ENCODE assay signal across 8 mouse cellular contexts in genomic region chr7:28810107-28811066, GRCm38 (mm10). TPM values are rescaled to one million over a fixed set of nuclear protein-coding genes. Genes with fewer than 3 reads are reported as not detected.
DNase-seq lines count a peak whose midpoint lies in the region; ATAC-seq lines count a peak whose summit lies in the region.

No protein-coding gene starts in this region.

- peaks cover 35% of the 10 kb centered on the region for H3K36me3 ChIP-seq in hindbrain, embryonic 14.5 days (replicated peaks; ENCODE audit: control insufficient read depth, insufficient read depth)

- peak; percentile 94 for ATAC-seq in hindbrain, embryonic 14.5 days (ENCODE audit: low FRiP score)

- peak overlapping the region; percentile 93 for H3K4me2 ChIP-seq in hindbrain, embryonic 14.5 days (replicated peaks)

- under 1% methylated on average over 70 of the region's 70 CpGs for WGBS in hindbrain, embryonic 14.5 days

- H3K27me3 ChIP-seq in hindbrain, embryonic 14.5 days (ENCODE audit: control insufficient read depth, insufficient read depth, low read length): no peaks in the 10 kb centered on the region

- peak; percentile 100 for DNase-seq in R1 (ENCODE audit: low read depth, low spot score)
- peak; percentile 99 for DNase-seq in cerebellum, postnatal 25 days
- DNase-seq in frontal cortex, postnatal 25 days (ENCODE audit: low spot score in 2 of 2): peak; percentile 96
- peak; percentile 99 for DNase-seq in hindbrain, embryonic 14.5 days (ENCODE audit: low spot score)
- peak; percentile 100 for DNase-seq in left cerebral cortex, adult 11 months (ENCODE audit: low spot score)
- peak; percentile 98 to 99 for DNase-seq in lung, postnatal 4 days
- peak; percentile 98 for DNase-seq in retina, postnatal 7 days (ENCODE audit: low read depth, low spot score)
- peak; percentile 98 for DNase-seq in urinary bladder, adult 2 months (ENCODE audit: low spot score)

- H3K9ac ChIP-seq in hindbrain, embryonic 14.5 days: peak overlapping the region; percentile 87

- H3K9me3 ChIP-seq in hindbrain, embryonic 14.5 days (ENCODE audit: control insufficient read depth, low read length): no peaks in the 10 kb centered on the region

- peak overlapping the region; percentile 97 for H3K27ac ChIP-seq in hindbrain, embryonic 14.5 days

- H3K4me1 ChIP-seq in hindbrain, embryonic 14.5 days (replicated peaks; ENCODE audit: control insufficient read depth, insufficient read depth, low read length): peaks cover 21% of the 10 kb centered on the region

- H3K4me3 ChIP-seq in hindbrain, embryonic 14.5 days (replicated peaks; ENCODE audit: low read length): peak overlapping the region; percentile 80

RNA-seq across cellular contexts. Expression of gene Hnrnpl, which starts 2.0 kb away (rescaled TPM):
- 142 and 150 TPM in 2 replicates for polyA plus RNA-seq in hindbrain, embryonic 14.5 days (2014; fragmentation: Nextera tagmentation; extraction: Ambion mirVana)
- polyA plus RNA-seq in urinary bladder, adult 2 months (2012; rRNA removed): 325 and 346 TPM in 2 replicates

RNA-seq across cellular contexts. Expression of gene Ech1, which starts 14.6 kb away (rescaled TPM):
- polyA plus RNA-seq in hindbrain, embryonic 14.5 days (2014; fragmentation: Nextera tagmentation; extraction: Ambion mirVana): 92.6 and 99.0 TPM in 2 replicates
- polyA plus RNA-seq in urinary bladder, adult 2 months (2012; rRNA removed): 246 and 303 TPM in 2 replicates

RNA-seq across cellular contexts. Expression of gene Rinl, which starts 21.6 kb away (rescaled TPM):
- polyA plus RNA-seq in hindbrain, embryonic 14.5 days (2014; fragmentation: Nextera tagmentation; extraction: Ambion mirVana): 1.4 and 2.7 TPM in 2 replicates
- polyA plus RNA-seq in urinary bladder, adult 2 months (2012; rRNA removed): 2.6 and 4.1 TPM in 2 replicates

RNA-seq across cellular contexts. Expression of gene Lgals4, which starts 23.3 kb away (rescaled TPM):
- 2.8 and 3.2 TPM in 2 replicates for polyA plus RNA-seq in hindbrain, embryonic 14.5 days (2014; fragmentation: Nextera tagmentation; extraction: Ambion mirVana)
- 29.4 and 39.9 TPM in 2 replicates for polyA plus RNA-seq in urinary bladder, adult 2 months (2012; rRNA removed)

RNA-seq across cellular contexts. Expression of gene Nfkbib, which starts 43.1 kb away (rescaled TPM):
- polyA plus RNA-seq in hindbrain, embryonic 14.5 days (2014; fragmentation: Nextera tagmentation; extraction: Ambion mirVana): 62.9 and 68.8 TPM in 2 replicates
- polyA plus RNA-seq in urinary bladder, adult 2 months (2012; rRNA removed): 16.4 and 18.6 TPM in 2 replicates

Comparison
In these comparisons a context has a peak if more than half of its experiments do, and no peak if none do; other contexts are left out.
1. Peak in every context shown above with its lines: DNase-seq, ATAC-seq, H3K4me3 ChIP-seq and H3K27ac ChIP-seq.